Mouse (Mus musculus) skeletal muscle tissue, adult 2 months (tissue): ENCODE measurements at regions not wholly inside any gene's neighbourhood (a gene's known extent, or its start where the extent isn't known, plus 50 kb on each side); places are given as distances from the start of the nearest gene placed in this dataset.

Source experiments
- DNase-seq: peaks from one replicate; pipeline ENCODE4 v3.0.0-alpha.2; 2012; ENCODE audit warnings: low read depth, low spot score

DNA sequence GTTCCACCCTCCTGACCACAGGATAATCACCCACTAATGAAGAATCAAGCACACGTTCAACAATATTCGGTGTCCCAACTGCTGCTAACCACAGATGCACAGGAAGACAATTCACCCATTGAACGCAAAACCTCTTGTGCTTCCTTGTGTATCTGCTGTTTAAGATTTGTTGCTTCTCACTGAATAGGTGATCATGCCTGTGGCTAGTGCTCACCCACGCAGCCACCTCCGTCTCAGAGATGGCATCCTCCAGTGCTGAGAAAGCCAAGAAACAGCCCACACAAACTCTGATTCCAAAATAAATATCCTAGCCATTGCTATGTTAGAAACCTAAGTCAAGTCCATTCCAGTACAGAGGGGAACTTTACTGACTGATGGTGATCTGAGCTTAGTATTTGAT, 520.7 kb upstream of the Adamts16 start:
- no peak for DNase-seq

- no peak for DNase-seq
These were observed 517.5 kb upstream of the Adamts16 start for GRCm38 (mm10) chr13:71359112-71359511.

GRCm38 (mm10) chr13:71350787-71351186, 509.2 kb upstream of the Adamts16 start:
- DNase-seq: no peak

- no peak for DNase-seq
These were observed 501.3 kb upstream of the Adamts16 start for GRCm38 (mm10) chr13:71342921-71343320.

DNA sequence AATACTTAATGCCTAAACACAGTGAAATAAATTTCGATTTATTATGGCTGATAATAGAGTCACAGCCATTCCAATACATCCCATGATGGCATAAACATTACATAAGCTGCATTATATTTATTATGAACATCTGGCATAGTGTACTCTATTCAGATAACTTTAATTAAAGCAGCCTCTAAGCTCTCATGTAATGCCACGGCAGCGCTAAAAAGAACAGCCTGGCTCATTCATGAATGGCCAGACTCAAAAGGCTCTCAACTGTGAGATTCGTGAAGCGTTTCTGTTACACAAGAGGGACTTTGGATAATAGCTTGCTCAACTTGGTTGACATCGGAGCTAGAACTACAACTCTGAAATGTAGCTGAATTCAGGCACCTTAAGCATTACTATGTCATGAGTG, 497.1 kb upstream of the Adamts16 start:
- DNase-seq: no peak

DNA sequence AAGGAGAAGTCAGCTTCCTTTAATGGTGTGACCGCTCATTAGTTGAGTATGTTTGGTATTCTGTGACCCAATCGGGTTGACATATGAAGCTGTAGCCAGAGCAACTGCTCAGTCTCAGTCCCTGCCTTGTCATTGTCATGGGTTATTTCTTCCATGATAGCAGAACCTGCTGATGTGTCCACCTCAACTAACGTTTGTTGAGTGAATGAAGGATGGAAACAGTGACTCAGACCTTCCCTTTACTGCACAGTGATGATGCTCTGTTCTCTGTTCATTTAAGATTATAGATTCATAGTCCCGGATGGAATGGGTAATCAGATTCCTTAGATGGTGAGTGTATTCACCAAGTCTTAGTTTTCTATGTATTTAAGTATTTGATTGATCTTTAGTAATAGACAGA, 493.3 kb upstream of the Adamts16 start:
- no peak for DNase-seq

GRCm38 (mm10) chr13:71333146-71333545, 491.5 kb upstream of the Adamts16 start:
- DNase-seq: no peak

GRCm38 (mm10) chr13:71330321-71330720, 488.7 kb upstream of the Adamts16 start:
- DNase-seq: no peak

DNA sequence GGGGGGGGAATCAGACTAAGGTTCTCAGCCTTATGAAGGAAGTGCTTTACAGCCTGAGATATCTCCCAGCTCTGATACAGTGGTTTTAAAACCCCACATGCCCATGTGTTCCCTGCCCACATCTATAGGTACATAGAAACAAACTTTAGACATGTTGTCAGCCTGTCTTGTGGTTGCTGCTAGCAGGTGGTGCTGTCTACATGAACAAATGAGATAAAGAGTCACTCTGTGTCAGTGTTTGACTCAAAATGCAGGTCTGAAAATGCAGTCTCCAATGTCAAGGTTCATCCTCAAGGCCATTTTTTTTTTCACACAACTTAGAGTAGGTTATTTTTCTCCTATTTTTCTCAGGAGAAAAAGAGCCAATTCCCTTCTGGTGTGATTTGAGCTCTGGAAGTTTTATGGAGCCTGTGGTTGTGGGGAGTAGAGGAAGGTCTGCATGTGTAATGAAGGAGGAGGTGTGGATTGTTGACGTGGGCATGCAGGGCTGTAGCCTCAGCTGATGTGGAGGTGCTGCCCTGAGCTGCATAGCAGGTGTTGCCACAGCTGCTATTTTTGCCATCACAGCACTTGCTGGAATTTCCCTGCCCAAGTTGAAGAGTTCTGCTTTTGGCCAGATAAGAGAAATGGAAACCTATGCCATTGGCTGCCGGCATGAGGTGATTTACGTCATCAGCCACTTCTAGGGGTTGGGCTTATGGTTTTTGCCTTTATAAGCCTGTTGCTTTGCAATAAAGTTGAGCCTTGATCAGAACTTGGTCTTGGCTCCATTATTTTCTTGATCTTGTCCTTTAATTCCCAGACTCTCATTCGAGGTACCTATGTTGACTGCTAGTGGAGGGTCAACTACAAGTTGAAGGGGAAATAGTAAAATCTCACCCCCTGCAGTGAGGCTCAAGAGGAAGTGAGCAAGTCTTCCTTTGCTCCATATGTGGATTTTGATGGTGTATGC, 486.5 kb upstream of the Adamts16 start:
- no peak for DNase-seq

- DNase-seq: no peak
These were observed 478.9 kb upstream of the Adamts16 start for GRCm38 (mm10) chr13:71320489-71320888.

DNA sequence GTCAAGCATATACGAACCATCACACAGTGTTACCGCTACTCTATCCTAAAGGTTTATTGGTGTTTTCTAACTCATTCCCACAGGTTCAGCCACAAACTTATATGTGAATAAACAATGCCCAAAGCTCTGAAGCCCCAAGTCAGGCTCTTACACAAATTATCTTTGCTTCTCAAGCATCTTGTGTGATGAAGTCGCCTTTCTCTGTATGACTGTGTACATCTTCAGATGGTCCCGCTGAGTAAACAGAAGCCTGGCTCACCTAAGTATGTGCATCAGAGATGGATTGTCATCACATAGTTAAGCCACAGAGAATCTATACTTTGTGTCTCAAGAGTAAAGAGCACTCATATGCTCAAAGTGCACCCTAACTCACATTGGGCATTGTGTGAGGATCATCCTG, 462.3 kb upstream of the Adamts16 start:
- no peak for DNase-seq

DNA sequence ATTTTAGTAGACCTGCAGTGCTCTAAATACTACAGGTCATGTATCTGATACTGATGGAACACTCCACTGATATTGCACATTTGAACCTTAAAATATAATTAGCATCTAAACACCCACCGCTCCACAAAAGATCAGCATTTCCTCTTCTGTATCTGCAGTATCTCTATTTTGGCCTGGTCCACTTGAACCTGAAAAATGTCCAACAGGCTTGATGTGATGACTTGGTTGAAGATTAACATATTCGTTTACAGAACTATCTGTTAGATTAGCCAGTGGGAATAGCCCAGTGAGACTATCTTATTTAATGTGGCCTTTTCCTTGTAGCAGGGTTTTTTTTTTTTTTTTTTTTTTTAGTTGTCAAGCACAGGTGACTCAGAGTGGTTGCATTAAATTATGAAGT, 434.4 kb upstream of the Adamts16 start:
- DNase-seq: no peak

DNA sequence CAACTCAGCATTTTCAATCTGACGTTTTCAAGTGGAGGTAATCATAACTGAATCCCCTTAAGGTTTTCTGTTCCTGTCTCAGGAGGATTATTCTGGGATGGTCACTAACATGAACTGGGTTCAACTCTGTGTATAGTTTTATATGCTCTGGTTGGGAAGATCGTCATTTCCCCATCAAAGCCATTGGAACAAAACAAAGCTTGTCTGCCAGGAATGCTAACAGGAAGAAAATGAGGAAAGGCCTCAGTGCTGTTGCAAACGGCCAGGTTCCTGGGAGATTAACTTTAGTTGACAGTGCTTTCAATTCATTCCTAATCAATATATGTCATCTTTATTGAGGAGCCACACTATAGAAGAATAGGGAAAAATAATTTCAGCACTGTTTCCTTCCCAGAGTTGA, 432.5 kb upstream of the Adamts16 start:
- no peak for DNase-seq

DNA sequence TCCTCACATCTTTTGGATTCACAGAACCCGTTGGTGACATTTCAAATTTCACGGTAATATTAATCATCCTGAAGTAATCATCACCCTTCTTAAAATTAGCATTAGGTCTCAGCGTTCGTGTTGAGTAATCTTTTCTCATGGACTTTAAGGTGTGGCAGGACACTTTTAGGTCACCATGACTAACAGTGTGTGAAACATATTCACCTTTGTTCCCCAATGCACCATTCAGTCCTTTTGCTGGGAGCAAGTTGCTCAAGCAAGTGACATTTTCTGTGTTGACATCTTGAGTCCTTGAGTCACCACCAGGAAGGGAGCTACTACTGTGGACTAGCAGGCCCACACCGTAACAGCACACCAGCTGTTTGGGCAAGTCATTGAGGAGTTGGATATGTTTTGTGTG, 431.9 kb upstream of the Adamts16 start:
- DNase-seq: no peak

DNA sequence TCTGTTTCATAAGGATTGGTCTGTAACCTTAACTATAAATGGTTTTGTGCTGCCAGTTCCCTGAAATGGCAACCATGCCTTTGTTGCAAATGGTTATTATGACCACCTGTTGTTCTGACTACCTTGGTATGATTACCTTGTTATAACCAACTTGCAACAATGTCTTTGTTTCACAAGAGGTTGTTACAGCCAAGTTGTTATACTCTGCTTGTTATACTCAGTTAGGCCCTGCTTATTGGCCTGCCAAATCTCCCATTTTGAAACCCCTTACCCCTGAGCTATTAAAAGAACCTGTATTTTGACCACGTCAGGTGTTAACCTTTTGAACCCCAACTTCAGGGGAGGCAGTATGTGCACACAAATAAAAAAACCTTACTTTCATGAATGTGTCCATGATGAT, 431.5 kb upstream of the Adamts16 start:
- DNase-seq: no peak

- DNase-seq: no peak
These were observed 430.8 kb upstream of the Adamts16 start for GRCm38 (mm10) chr13:71272431-71272830.

DNA sequence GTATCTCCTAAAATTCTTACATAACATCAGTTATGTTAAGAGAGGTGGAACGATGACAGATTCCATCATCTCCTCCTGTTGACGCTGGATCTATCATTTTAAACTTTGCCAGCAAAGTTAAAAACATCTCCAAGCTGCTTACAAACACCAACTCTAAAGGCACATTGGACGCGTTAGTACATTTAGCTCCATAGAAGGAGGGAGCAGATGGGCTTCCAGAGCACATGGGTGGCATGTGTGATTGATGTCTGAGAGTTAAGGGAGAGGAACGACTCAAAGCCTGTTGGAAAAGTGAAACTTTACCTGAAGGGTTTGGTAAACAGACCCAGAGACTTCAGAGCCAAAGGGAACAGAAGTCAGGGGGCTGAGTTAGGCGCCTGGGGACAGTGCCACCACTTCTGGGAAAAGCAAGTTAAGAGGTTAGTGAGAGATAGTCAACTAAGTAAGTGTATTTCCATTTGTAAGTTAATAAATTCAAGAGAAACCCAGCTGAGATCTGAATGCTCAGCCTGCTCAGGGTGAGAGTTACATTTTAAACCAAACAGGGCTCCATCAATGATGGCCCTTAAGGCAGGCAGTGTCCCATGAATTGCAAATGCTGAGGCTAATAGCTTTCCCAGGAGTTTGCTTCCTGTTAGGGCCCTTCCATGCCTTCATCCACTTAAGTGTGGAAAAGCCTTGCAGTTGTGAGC, 430.3 kb upstream of the Adamts16 start:
- DNase-seq: no peak

DNA sequence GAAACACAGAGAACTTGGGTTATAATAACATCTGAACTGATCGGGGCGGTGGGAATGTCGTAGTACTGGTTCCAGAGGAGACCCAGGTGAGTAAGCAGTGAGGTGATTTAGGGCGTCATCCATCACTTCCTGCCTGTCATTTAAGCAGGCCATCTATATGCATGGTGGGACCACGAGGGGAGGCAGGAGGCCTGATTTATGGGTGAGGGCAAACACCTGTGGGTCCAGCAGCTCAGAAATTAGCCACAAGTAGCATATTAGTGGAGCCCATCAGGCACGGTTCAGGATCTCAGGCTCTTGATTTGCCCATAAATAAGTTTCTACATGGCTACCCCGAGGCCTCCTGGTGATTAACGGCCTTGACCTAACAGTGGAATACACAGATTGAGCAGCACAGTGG, 428.8 kb upstream of the Adamts16 start:
- DNase-seq: no peak

GRCm38 (mm10) chr13:71269496-71269895, 427.9 kb upstream of the Adamts16 start:
- DNase-seq: no peak

GRCm38 (mm10) chr13:71263315-71263878, 421.8 kb upstream of the Adamts16 start:
- no peak for DNase-seq

DNA sequence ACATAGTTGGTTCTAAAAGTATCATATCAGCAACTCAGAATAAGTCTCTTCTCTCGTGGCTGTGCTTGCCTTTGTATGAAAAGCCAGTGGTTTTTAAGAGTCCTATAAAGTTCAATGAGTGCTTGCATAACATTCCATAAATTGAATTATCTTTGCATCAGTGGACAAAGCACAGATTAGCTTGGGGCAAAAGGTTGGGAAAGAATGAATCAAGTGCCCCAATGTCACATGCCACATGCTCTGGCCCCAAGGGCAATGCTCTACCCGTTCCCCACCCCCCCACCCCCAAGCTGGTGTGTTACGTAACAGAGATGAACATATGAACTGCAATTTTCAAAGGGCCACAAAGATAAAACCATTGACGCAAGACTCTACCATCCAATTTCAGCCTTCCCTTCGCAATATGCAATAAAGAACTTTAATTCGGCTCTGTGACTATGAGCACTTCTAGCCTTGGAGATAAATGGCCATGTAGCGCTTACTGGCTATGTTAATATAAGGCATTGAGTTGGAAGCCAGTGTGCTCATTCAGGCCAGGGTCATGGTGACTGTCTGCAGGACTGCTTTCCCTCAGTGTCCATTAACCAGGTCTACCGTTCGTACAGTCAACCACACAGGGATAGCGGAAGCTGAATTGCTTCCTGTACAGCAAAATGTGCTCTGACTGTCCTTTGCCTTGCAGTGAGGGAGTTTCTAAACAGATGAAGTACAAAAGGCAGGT, 421.1 kb upstream of the Adamts16 start:
- DNase-seq: no peak

- no peak for DNase-seq
These were observed 412.4 kb upstream of the Adamts16 start for GRCm38 (mm10) chr13:71254016-71254415.
